Mouse (Mus musculus): Measurements from ENCODE around the gene Tmem44. TPM values are rescaled to one million over a fixed set of nuclear protein-coding genes. Genes with fewer than 3 reads are reported as not detected.

The Tmem44 gene
- polyA plus RNA-seq, 1 experiment: 11.8 TPM

- DNase-seq (ENCODE audit: low read depth): no peak
These were observed 32.0 kb downstream of the Tmem44 start for GRCm38 (mm10) chr16:30518635-30519034.

- DNase-seq (ENCODE audit: low read depth): no peak
These were observed 32.9 kb downstream of the Tmem44 start for GRCm38 (mm10) chr16:30517666-30518283.

GRCm38 (mm10) chr16:30516993-30517392, 33.6 kb downstream of the Tmem44 start:
- no peak for DNase-seq (ENCODE audit: low read depth)

GRCm38 (mm10) chr16:30515418-30515817, 35.2 kb downstream of the Tmem44 start:
- DNase-seq (ENCODE audit: low read depth): no peak

- no peak for DNase-seq (ENCODE audit: low read depth)
These were observed 37.3 kb downstream of the Tmem44 start for GRCm38 (mm10) chr16:30513050-30514024.

GRCm38 (mm10) chr16:30512375-30513049, 38.1 kb downstream of the Tmem44 start:
- DNase-seq (ENCODE audit: low read depth): no peak

- no peak for DNase-seq (ENCODE audit: low read depth)
These were observed 38.9 kb downstream of the Tmem44 start for GRCm38 (mm10) chr16:30511563-30512340.

GRCm38 (mm10) chr16:30510504-30511451, 39.9 kb downstream of the Tmem44 start:
- no peak for DNase-seq (ENCODE audit: low read depth)

- no peak for DNase-seq (ENCODE audit: low read depth)
These were observed 40.6 kb downstream of the Tmem44 start for GRCm38 (mm10) chr16:30510091-30510490.

- DNase-seq (ENCODE audit: low read depth): no peak
These were observed 41.3 kb downstream of the Tmem44 start for GRCm38 (mm10) chr16:30509340-30509739.

GRCm38 (mm10) chr16:30508738-30509137, 41.9 kb downstream of the Tmem44 start:
- no peak for DNase-seq (ENCODE audit: low read depth)

GRCm38 (mm10) chr16:30507120-30507519, 43.5 kb downstream of the Tmem44 start:
- no peak for DNase-seq (ENCODE audit: low read depth)

GRCm38 (mm10) chr16:30505311-30506031, 45.2 kb downstream of the Tmem44 start:
- DNase-seq (ENCODE audit: low read depth): no peak

GRCm38 (mm10) chr16:30504856-30505255, 45.8 kb downstream of the Tmem44 start:
- DNase-seq (ENCODE audit: low read depth): no peak

GRCm38 (mm10) chr16:30503958-30504357, 46.7 kb downstream of the Tmem44 start:
- no peak for DNase-seq (ENCODE audit: low read depth)

GRCm38 (mm10) chr16:30502221-30502891, 48.3 kb downstream of the Tmem44 start:
- DNase-seq (ENCODE audit: low read depth): no peak

- no peak for DNase-seq (ENCODE audit: low read depth)
These were observed 49.0 kb downstream of the Tmem44 start for GRCm38 (mm10) chr16:30501621-30502020.

- no peak for DNase-seq (ENCODE audit: low read depth)
These were observed 50.4 kb downstream of the Tmem44 start for GRCm38 (mm10) chr16:30500223-30500622.
